Mouse (Mus musculus): ENCODE measurements at regions not wholly inside any gene's neighbourhood (a gene's known extent, or its start where the extent isn't known, plus 50 kb on each side); places are given as distances from the start of the nearest gene placed in this dataset.

- H3K27me3 ChIP-seq (ENCODE audit: insufficient read depth, low read length), result no peaks in the 10 kb centered on the region
- peaks cover 29% of the 10 kb centered on the region for H3K9me3 ChIP-seq (replicated peaks)
- TF ChIP-seq CTCF (IDR thresholded peaks at IDR 0.05; ENCODE audit: low read depth, low read length) (no peak), GATA2 (IDR thresholded peaks at IDR 0.05; ENCODE audit: borderline replicate concordance, low read depth, low read length) (no peak)
- H3K4me1 ChIP-seq (ENCODE audit: insufficient read depth, low read depth, low read length), result no peaks in the 10 kb centered on the region
- no peak overlapping the region for H3K4me3 ChIP-seq (ENCODE audit: low read depth, low read length)
- H3K36me3 ChIP-seq (replicated peaks), result no peaks in the 10 kb centered on the region
- ATAC-seq (ENCODE audit: extremely low read depth, insufficient number of reproducible peaks, low FRiP score, poor library complexity, severe bottlenecking) (no peak), DNase-seq (ENCODE audit: low spot score) (no peak)
Measured at GRCm38 (mm10) chr14:80083724-80084123, 99.8 kb downstream of the Olfm4 start.

GRCm38 (mm10) chr14:80097238-80097637, 113.4 kb downstream of the Olfm4 start:
- DNase-seq (ENCODE audit: low spot score) (no peak), ATAC-seq (ENCODE audit: extremely low read depth, insufficient number of reproducible peaks, low FRiP score, poor library complexity, severe bottlenecking) (no peak; the same call in 1 of the 2 replicates)
- Histone ChIP-seq H3K9me3 (replicated peaks) (peaks cover 11% of the 10 kb centered on the region), H3K4me1 (ENCODE audit: insufficient read depth, low read depth, low read length) (no peaks in the 10 kb centered on the region), H3K27me3 (ENCODE audit: insufficient read depth, low read length) (no peaks in the 10 kb centered on the region), H3K36me3 (replicated peaks) (no peaks in the 10 kb centered on the region), H3K4me3 (ENCODE audit: low read depth, low read length) (no peak overlapping the region)
- TF ChIP-seq GATA2 (IDR thresholded peaks at IDR 0.05; ENCODE audit: borderline replicate concordance, low read depth, low read length), result no peak
- TF ChIP-seq TAL1 (conservative IDR thresholded peaks at IDR 0.05; ENCODE audit: low read depth, low read length), result no peak
- no peak for TF ChIP-seq GATA1 (IDR thresholded peaks at IDR 0.05; ENCODE audit: borderline replicate concordance, low read length)
- no peak for TF ChIP-seq POLR2AphosphoS5 (IDR thresholded peaks at IDR 0.05; ENCODE audit: insufficient replicate concordance, low read depth, low read length)
- TF ChIP-seq CTCF (IDR thresholded peaks at IDR 0.05; ENCODE audit: low read depth, low read length), result no peak

- no peak for ATAC-seq (ENCODE audit: extremely low read depth, insufficient number of reproducible peaks, low FRiP score, poor library complexity, severe bottlenecking)
- no peak overlapping the region for H3K4me3 ChIP-seq (ENCODE audit: low read depth, low read length)
- no peak for DNase-seq (ENCODE audit: low spot score)
- no peaks in the 10 kb centered on the region for H3K27me3 ChIP-seq (ENCODE audit: insufficient read depth, low read length)
- H3K36me3 ChIP-seq (replicated peaks), result no peaks in the 10 kb centered on the region
- no peak for TF ChIP-seq GATA2 (IDR thresholded peaks at IDR 0.05; ENCODE audit: borderline replicate concordance, low read depth, low read length)
- no peak for TF ChIP-seq POLR2AphosphoS5 (IDR thresholded peaks at IDR 0.05; ENCODE audit: insufficient replicate concordance, low read depth, low read length)
- no peak for TF ChIP-seq TAL1 (conservative IDR thresholded peaks at IDR 0.05; ENCODE audit: low read depth, low read length)
- TF ChIP-seq GATA1 (IDR thresholded peaks at IDR 0.05; ENCODE audit: borderline replicate concordance, low read length), result no peak
- no peak for TF ChIP-seq CTCF (IDR thresholded peaks at IDR 0.05; ENCODE audit: low read depth, low read length)
- H3K9me3 ChIP-seq (replicated peaks), result peaks cover 29% of the 10 kb centered on the region
- H3K4me1 ChIP-seq (ENCODE audit: insufficient read depth, low read depth, low read length), result no peaks in the 10 kb centered on the region
Measured at GRCm38 (mm10) chr14:80113115-80113687, 129.3 kb downstream of the Olfm4 start.

- ATAC-seq (ENCODE audit: extremely low read depth, insufficient number of reproducible peaks, low FRiP score, poor library complexity, severe bottlenecking), result no peak
- H3K36me3 ChIP-seq (replicated peaks), result no peaks in the 10 kb centered on the region
- no peak for TF ChIP-seq CTCF (IDR thresholded peaks at IDR 0.05; ENCODE audit: low read depth, low read length)
Measured at GRCm38 (mm10) chr14:80114326-80114725, 130.4 kb downstream of the Olfm4 start.

GRCm38 (mm10) chr14:80125156-80125555, 141.3 kb downstream of the Olfm4 start:
- ATAC-seq (ENCODE audit: extremely low read depth, insufficient number of reproducible peaks, low FRiP score, poor library complexity, severe bottlenecking) (no peak), DNase-seq (ENCODE audit: low spot score) (no peak)
- H3K36me3 ChIP-seq (replicated peaks), result no peaks in the 10 kb centered on the region
- H3K9me3 ChIP-seq (replicated peaks), result peaks cover 48% of the 10 kb centered on the region
- H3K4me1 ChIP-seq (ENCODE audit: insufficient read depth, low read depth, low read length), result no peaks in the 10 kb centered on the region
- TF ChIP-seq POLR2AphosphoS5 (IDR thresholded peaks at IDR 0.05; ENCODE audit: insufficient replicate concordance, low read depth, low read length) (no peak), TAL1 (conservative IDR thresholded peaks at IDR 0.05; ENCODE audit: low read depth, low read length) (no peak), CTCF (IDR thresholded peaks at IDR 0.05; ENCODE audit: low read depth, low read length) (no peak), GATA2 (IDR thresholded peaks at IDR 0.05; ENCODE audit: borderline replicate concordance, low read depth, low read length) (no peak), GATA1 (IDR thresholded peaks at IDR 0.05; ENCODE audit: borderline replicate concordance, low read length) (no peak)
- no peaks in the 10 kb centered on the region for H3K27me3 ChIP-seq (ENCODE audit: insufficient read depth, low read length)
- H3K4me3 ChIP-seq (ENCODE audit: low read depth, low read length), result no peak overlapping the region

More at GRCm38 (mm10) chr14:80114326-80114725, 130.4 kb downstream of the Olfm4 start:
- Histone ChIP-seq H3K4me3 (ENCODE audit: low read depth, low read length) (no peak overlapping the region), H3K27me3 (ENCODE audit: insufficient read depth, low read length) (no peaks in the 10 kb centered on the region), H3K4me1 (ENCODE audit: insufficient read depth, low read depth, low read length) (no peaks in the 10 kb centered on the region), H3K9me3 (replicated peaks) (peaks cover 27% of the 10 kb centered on the region)
- no peak for DNase-seq (ENCODE audit: low spot score)

- TF ChIP-seq CTCF (IDR thresholded peaks at IDR 0.05; ENCODE audit: low read depth, low read length), result no peak
- Histone ChIP-seq H3K27me3 (ENCODE audit: insufficient read depth, low read length) (no peaks in the 10 kb centered on the region), H3K9me3 (replicated peaks) (peaks cover 41% of the 10 kb centered on the region), H3K36me3 (replicated peaks) (no peaks in the 10 kb centered on the region), H3K4me1 (ENCODE audit: insufficient read depth, low read depth, low read length) (no peaks in the 10 kb centered on the region), H3K4me3 (ENCODE audit: low read depth, low read length) (no peak overlapping the region)
- ATAC-seq (ENCODE audit: extremely low read depth, insufficient number of reproducible peaks, low FRiP score, poor library complexity, severe bottlenecking), result no peak
- DNase-seq (ENCODE audit: low spot score), result no peak
Measured at GRCm38 (mm10) chr14:80128181-80128580, 144.3 kb downstream of the Olfm4 start.

- no peak for ATAC-seq (ENCODE audit: extremely low read depth, insufficient number of reproducible peaks, low FRiP score, poor library complexity, severe bottlenecking)
- Histone ChIP-seq H3K36me3 (replicated peaks) (no peaks in the 10 kb centered on the region), H3K4me3 (ENCODE audit: low read depth, low read length) (no peak overlapping the region), H3K27me3 (ENCODE audit: insufficient read depth, low read length) (no peaks in the 10 kb centered on the region), H3K9me3 (replicated peaks) (peaks cover 16% of the 10 kb centered on the region), H3K4me1 (ENCODE audit: insufficient read depth, low read depth, low read length) (no peaks in the 10 kb centered on the region)
- no peak for DNase-seq (ENCODE audit: low spot score)
- TF ChIP-seq GATA2 (IDR thresholded peaks at IDR 0.05; ENCODE audit: borderline replicate concordance, low read depth, low read length) (no peak), CTCF (IDR thresholded peaks at IDR 0.05; ENCODE audit: low read depth, low read length) (no peak), POLR2AphosphoS5 (IDR thresholded peaks at IDR 0.05; ENCODE audit: insufficient replicate concordance, low read depth, low read length) (no peak), GATA1 (IDR thresholded peaks at IDR 0.05; ENCODE audit: borderline replicate concordance, low read length) (no peak), TAL1 (conservative IDR thresholded peaks at IDR 0.05; ENCODE audit: low read depth, low read length) (no peak)
Measured at GRCm38 (mm10) chr14:80137541-80137940, 153.7 kb downstream of the Olfm4 start.
